Mouse (Mus musculus) adrenal gland, postnatal 25 days (tissue): Measurements from ENCODE around the gene Hsdl1. TPM values are rescaled to one million over a fixed set of nuclear protein-coding genes. Genes with fewer than 3 reads are reported as not detected.

Source experiments
- DNase-seq: peaks from one replicate; pipeline ENCODE4 v3.0.0; 2021; ENCODE audit warnings: mixed read lengths
- long read RNA-seq: library from polyadenylated mRNA; stranded (forward); transcript quantifications from one replicate; pipeline ENCODE4 v2.0.0, GENCODE M21; 2021
- total RNA-seq: library from RNA; stranded (reverse); gene quantifications from 2 replicates; pipeline ENCODE4 v1.2.3, GENCODE M21; 2021

Gene Hsdl1
- total RNA-seq, result 40.0 and 64.0 TPM in 2 replicates
- long read RNA-seq, transcript Hsdl1-201 (5 exons, 3,141 nt), result major isoform, 41 of 63 reads
- long read RNA-seq, partial matches to known transcripts, result 15 of 63 reads
- long read RNA-seq, other reads (novel, unspliced or antisense), result 7 of 63 reads

DNA sequence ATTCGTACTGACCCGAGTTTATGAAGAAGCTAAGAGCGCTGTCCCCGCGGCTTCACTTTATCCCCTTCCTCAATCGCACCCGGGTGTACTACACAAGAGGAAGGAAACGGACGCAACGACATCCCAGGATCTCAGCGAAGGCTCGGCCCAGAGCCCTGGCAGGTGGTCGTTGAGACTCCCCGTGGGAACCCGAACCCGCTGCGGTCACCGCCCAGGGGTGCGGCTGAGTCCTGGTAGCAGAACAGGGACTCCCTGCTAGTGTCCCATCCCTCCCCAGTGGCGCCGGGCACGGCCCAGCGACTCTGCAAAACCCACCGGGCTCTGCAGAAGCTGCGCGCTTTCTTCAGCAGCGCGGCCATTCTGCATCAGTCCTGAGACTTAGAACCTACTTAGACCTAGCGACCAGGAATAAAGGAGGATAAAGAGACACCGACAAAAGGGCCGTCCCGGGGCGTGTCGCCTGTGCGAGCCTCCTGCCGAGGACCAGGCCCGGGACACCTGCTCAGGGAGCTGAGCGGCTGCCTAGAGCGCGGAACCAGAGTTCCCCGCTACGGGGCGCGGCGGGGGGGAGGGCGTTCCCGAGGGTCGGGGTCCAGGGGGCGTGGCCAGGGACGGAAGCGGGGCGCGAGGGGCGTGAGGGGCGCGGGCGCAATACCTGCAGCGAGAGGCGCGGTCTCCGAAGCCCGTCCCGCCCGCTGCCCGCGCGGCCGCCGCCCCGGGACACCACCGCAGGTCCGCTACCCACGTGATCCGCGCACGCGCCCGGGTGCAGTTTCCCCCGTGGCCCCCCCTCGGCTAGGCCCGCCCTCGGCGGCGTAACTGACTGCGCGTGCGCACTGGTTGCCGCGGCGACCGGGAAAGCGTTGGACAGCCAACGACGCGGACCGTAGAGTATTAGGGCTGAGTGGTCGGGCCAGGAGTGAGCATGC, at the start of gene Hsdl1, which contains the start of gene Dnaaf1:
Hsdl1 (minus strand) TSS at position 747 of the 929 bp plus-strand sequence.
Dnaaf1 (plus strand) TSS at position 799 of the 929 bp plus-strand sequence.
- peak; percentile 99 for DNase-seq

DNA sequence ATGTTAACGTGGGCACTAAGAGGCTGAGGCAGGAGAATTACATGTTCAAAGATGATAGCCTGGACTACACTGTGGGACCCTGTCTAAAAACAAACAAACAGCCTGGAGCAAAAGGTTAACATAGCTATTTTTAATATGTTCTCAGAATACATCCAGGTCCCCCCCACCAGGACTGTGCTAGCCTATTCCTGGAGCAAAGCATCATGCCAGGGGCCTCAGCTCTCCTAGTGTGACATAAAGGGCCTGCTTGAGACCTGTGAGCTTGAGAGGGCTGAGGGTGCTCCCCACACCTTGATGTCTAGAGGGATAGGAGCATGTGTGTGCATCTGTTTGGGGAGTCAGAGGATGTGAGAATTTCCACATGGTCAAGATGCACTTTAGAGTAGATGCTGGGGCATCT, 48.8 kb upstream of the Hsdl1 start:
- DNase-seq, result no peak

DNA sequence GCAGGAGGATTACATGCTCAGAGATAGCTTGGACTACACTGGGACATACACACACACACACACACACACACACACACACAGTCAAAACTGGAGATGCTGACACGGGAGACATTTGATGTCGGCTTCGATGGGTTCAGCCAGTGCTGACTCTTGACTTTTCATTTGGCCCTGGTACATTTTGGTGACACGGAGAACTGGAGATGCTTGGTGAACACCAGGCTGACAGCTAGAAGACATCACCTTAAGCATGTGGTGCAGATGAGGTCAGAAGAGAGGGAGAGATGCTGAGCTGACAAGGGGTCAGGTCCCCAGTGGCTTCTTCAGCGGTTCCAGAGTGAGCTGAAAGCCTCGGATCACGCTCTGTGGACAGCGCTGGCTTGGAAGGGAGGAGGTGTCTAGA, 48.1 kb upstream of the Hsdl1 start:
- DNase-seq, result no peak

- no peak for DNase-seq
Observed at GRCm38 (mm10) chr8:119622555-119622954, 47.6 kb upstream of the Hsdl1 start.

DNA sequence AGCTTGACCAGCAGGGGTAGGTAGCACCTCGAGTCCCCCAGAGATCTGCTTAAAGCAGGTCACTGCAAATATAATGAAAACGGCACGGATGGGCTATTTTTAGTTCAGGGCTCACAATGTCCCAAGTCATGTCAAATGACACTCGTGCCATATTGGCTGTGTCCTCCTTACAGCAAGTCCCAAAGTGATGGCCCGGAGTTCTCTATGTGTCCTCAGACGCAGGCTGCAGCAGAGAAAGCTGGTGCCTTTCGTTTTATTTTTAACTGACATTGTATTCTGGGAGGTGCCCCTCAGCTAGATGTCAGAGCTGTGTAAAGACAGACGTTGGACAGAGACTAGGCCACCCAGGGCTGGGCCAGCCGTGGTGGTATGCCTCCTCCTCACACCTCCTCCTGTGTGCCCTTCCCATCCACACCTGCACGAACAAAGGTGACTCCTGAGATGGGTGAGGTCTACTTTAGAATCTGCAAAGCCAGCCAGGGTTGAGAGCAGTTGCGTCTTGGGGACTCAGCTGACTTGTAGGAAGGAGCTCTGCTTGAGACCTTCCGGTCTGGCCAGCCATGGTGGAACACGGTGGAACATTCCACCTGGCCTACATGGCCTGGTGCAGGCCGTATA, 46.0 kb upstream of the Hsdl1 start:
- DNase-seq, result no peak

- DNase-seq, result no peak
Observed at GRCm38 (mm10) chr8:119620116-119620840, 45.3 kb upstream of the Hsdl1 start.

GRCm38 (mm10) chr8:119618887-119619286, 43.9 kb upstream of the Hsdl1 start:
- DNase-seq, result no peak

DNA sequence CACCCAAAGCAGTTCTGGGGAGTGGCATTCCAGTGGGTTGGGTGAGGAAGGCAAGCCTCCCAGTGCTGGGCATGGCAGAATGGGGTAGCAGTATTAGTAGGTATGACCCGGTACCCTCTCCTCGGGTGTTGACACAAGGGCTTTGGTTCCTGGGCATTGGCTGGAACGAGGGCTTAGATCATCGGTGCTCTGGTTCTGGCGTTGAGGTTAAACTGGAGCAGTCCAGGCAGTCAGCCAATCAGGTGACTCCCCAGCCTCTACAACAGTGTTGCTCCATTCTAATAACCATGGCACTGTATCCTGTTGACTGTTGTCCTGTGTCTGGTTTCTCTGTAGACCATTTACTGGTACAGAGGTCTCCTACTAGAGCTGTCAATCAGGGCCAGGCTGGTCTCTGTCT, 42.6 kb upstream of the Hsdl1 start:
- DNase-seq, result no peak

DNA sequence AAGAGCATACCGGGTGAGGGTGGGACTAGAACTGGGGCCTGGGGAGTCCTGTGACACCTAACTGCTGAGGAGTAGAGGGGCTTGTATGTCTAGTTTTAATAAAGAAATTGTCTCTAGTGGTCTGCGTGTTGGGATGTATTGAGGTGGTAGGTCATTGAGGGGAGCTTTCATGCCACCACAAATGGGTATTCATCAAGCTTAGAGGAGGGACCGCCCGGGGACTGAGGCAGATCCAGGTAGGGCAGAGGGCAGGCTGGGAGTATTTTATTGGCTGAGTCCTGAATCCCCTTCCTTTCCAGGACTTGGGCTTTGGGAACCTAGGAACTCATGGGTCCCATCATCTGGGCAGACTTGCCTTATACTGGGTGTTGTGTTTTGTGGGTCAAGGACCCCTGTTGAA, 41.8 kb upstream of the Hsdl1 start:
- no peak for DNase-seq

GRCm38 (mm10) chr8:119616358-119616757, 41.4 kb upstream of the Hsdl1 start:
- DNase-seq, result no peak

GRCm38 (mm10) chr8:119615096-119615495, 40.1 kb upstream of the Hsdl1 start:
- no peak for DNase-seq

- no peak for DNase-seq
Observed at GRCm38 (mm10) chr8:119612471-119612870, 37.5 kb upstream of the Hsdl1 start, which contains the start of gene Adad2. TSS of gene Adad2 (plus strand) at chr8:119612747.

GRCm38 (mm10) chr8:119606224-119606623, 31.2 kb upstream of the Hsdl1 start:
- DNase-seq, result no peak

DNA sequence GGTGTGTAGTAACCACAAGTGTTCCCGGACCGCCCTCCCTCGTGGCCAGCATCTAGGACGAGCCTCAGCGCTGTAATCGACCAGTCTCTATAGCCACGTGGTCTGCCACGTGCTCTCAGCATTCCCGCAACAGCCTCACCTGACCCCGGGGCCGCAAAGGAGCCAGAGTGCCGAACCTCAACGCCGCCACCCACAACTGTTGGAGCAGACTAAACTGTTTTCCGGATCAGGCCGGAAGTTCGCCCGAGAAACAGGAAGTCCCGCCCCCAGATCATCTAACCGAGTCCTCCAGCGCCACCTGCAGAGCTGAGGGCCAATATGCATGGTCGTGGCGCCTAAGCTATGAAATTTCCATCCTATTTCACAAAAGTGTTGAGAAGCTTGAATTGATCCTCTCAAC, 30.0 kb upstream of the Hsdl1 start, which contains the start of gene Taf1c:
Taf1c (minus strand) TSS at position 227 of the 400 bp plus-strand sequence.
- peak; percentile 91 for DNase-seq

DNA sequence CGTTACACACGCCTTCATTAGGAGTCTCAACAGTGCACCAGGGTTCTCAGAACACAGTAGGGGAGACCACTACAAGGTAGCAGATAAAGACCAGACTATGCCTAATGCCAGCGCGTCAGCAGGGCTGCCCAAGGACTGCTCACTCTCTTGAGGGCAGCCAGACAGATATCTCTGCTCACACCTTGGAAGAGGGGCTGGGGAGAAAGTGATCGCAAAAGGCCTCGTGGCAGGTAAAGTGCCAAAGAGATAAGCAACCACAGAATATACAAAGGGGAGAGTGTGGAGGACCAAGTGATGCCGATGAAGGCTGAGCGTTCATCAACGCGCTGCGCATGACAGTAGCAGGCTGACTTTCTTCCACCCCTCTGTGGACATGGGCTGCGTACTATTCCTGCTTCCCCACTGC, 29.4 kb upstream of the Hsdl1 start:
- DNase-seq, result no peak

DNA sequence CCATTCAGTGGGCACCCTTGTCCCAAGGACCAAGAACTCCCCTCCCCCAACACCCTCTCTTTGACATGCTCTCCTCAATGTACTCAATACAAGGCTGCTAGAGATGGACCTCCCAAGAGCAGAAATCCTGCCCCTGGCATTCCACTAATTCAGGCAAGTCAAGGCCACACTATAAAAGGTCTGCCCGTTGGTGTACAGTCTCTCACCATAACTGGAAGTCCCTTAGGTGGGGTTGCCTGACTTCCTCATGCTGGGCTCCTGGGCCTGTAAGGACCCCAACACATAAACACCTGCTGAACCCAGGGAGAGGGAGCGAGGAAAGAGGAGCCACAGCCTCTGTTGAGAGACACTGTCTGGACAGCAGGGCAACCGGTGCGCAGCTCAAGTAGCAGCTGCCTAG, 28.8 kb upstream of the Hsdl1 start:
- no peak for DNase-seq

GRCm38 (mm10) chr8:119591456-119591855, 16.5 kb upstream of the Hsdl1 start:
- no peak for DNase-seq

GRCm38 (mm10) chr8:119590348-119590747, 15.4 kb upstream of the Hsdl1 start:
- DNase-seq, result no peak

DNA sequence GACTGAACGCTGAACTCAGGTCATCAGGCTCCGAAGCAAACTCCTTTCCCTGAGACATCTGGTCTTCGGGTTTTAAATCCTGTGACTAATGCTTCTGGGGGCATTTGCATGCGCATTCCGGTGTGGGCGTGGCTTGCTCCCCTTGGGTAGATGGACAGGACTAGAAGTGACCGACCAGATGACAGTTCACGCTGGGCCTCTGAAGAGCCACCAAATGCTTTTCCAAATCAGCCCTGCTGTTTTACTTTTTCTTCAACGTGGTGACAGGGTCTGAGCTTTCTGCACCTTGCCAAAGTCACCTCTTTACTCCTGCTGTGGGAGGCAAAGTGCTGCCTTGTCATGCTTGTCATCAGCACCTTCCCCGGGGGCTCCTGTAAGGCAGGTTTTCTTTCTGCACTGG, 13.9 kb upstream of the Hsdl1 start:
- DNase-seq, result no peak

DNA sequence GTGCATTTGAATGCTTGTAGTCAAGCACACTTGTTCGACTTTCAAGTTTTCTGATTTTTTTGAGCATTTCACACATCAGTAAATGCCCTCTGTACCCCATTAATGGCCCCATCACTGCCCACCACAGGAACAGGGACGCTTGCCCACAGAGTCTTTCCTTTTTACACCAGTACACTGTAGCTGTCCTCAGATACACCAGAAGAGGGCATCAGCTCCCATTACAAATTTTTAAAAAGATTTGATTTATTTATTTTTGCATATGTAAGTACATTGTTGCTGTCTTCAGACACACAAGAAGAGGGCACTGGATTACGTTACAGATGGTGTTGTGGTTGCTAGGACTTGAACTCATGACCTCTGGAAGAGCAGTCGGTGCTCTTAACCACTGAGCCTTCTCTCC, 13.3 kb upstream of the Hsdl1 start:
- no peak for DNase-seq

DNA sequence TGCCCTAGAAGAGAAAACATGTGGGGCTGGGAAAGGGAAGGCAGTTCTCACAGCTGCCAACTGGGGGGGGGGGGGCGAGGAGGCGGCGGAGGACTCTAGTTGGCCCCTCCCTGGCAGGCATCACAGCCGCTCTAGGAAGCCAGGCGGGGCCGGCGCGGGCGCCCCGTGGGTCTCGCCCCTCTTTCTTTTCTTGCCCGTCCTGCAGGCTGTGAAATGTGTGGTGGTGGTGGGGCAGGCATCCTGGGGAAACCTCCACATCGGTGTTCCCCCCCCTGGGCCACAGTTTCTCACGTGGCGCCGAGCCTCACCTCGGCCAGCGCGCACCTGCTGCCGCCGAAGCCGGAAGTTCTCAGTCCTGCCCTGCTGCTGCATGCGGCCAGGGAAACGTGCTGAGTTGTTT, 10.9 kb upstream of the Hsdl1 start:
- no peak for DNase-seq

- DNase-seq, result no peak
Observed at GRCm38 (mm10) chr8:119580441-119581161, 5.6 kb upstream of the Hsdl1 start.
